Mouse (Mus musculus) spleen, adult 2 months (tissue): ENCODE data around the gene Ankzf1. TPM values are rescaled to one million over a fixed set of nuclear protein-coding genes. Genes with fewer than 3 reads are reported as not detected.
A peak's percentile ranks its signal among the peaks of the same experiment; 100 is the strongest.

ENCODE experiments used
- DNase-seq, 2 experiments: peaks; one replicate each; pipeline versions ENCODE4 v3.0.0 to v3.0.0-alpha.2; 2012 to 2021; ENCODE audit warnings: low spot score in 2 of 2, low read depth in 1 of 2
- H3K27ac ChIP-seq: fragments of 200-500 bp; 2 replicates; pipeline ENCODE4 v1.5.1; 2012; ENCODE audit warnings: low read length, inconsistent platforms; ENCODE audit not compliant: insufficient read depth
- H3K27me3 ChIP-seq: fragments of 200-500 bp; 2 replicates; pipeline ENCODE4 v1.6.1; 2012; ENCODE audit warnings: mild to moderate bottlenecking, moderate library complexity, low read length, inconsistent platforms; ENCODE audit not compliant: control insufficient read depth, insufficient read depth
- H3K36me3 ChIP-seq: fragments of 200-500 bp; 2 replicates; pipeline ENCODE4 v1.6.1; 2012; ENCODE audit warnings: mild to moderate bottlenecking, low read length, inconsistent platforms; ENCODE audit not compliant: control insufficient read depth, insufficient read depth
- H3K4me1 ChIP-seq: fragments of 200-500 bp; 2 replicates; pipeline ENCODE4 v1.6.1; 2011; ENCODE audit warnings: inconsistent platforms; ENCODE audit not compliant: control insufficient read depth, insufficient read depth, insufficient read length
- H3K4me3 ChIP-seq: fragments of 200-500 bp; 2 replicates; pipeline ENCODE4 v1.5.1; 2011; ENCODE audit warnings: mild to moderate bottlenecking, inconsistent platforms; ENCODE audit not compliant: insufficient read depth, insufficient read length; ENCODE audit errors: extremely low read depth
- CTCF ChIP-seq: fragments of 200-500 bp; IDR thresholded peaks from 2 replicates; pipeline ENCODE4 v1.5.1; 2011; ENCODE audit warnings: mild to moderate bottlenecking, inconsistent platforms; ENCODE audit not compliant: insufficient read depth, insufficient read length, insufficient replicate concordance; ENCODE audit errors: extremely low read depth
- POLR2A ChIP-seq: fragments of 200-500 bp; IDR thresholded peaks from 2 replicates; pipeline ENCODE4 v1.6.1; 2011; ENCODE audit warnings: low read depth, low read length, inconsistent platforms
- WGBS: fragments of 180-500 bp; shearing (Covaris S2); methylation state at CpG from one replicate; pipeline ENCODE4 v1.1.7; 2018; 5-methylcytosine and 5-hydroxymethylcytosine counted together
- polyA plus RNA-seq: library from polyadenylated mRNA; depleted of rRNA; stranded (reverse); fragments of >200 nt; gene quantifications from 2 replicates; pipeline ENCODE4 v1.2.3, GENCODE M21; 2012

Ankzf1 gene
- polyA plus RNA-seq, 1 experiment, result 15.9 TPM

GRCm38 (mm10) chr1:75158990-75159389 lies 33.0 kb upstream of the Ankzf1 start:
- Histone ChIP-seq H3K4me1 (no peaks in the 10 kb centered on the region), H3K27me3 (no peaks in the 10 kb centered on the region), H3K4me3 (no peak overlapping the region), H3K36me3 (no peaks in the 10 kb centered on the region), H3K27ac (no peak overlapping the region)
- DNase-seq, result no peak
- no peak for TF ChIP-seq CTCF
- no peak for TF ChIP-seq POLR2A

GRCm38 (mm10) chr1:75159540-75160255 lies 32.3 kb upstream of the Ankzf1 start:
- no peaks in the 10 kb centered on the region for H3K36me3 ChIP-seq
- TF ChIP-seq POLR2A (no peak), CTCF (no peak)
- 74% methylated on average over 5 of the region's 5 CpGs for WGBS
- no peak for DNase-seq
- no peak overlapping the region; the same call in 1 of the 2 replicates for H3K4me3 ChIP-seq
- H3K27ac ChIP-seq, result no peak overlapping the region
- no peaks in the 10 kb centered on the region for H3K4me1 ChIP-seq
- H3K27me3 ChIP-seq, result no peaks in the 10 kb centered on the region

DNA sequence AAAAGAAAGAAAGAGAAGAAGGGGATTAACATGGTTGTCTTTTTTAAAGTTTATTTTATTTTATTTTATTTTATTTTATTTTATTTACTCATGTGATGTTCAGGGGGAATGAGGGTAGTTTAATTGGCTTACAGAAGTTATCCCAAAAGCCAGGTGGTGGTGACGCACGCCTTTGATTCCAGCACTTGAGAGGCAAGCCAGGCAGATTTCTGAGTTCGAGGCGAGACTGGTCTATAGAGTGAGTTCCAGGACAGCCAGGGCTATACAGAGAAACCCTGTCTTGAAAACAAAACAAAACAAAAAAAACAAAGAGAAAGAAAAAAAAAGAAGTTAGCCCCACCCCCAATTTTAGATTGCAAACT lies 31.7 kb upstream of the Ankzf1 start:
- Histone ChIP-seq H3K4me3 (no peak overlapping the region), H3K36me3 (no peaks in the 10 kb centered on the region), H3K27me3 (no peaks in the 10 kb centered on the region), H3K27ac (no peak overlapping the region), H3K4me1 (no peaks in the 10 kb centered on the region)
- no peak for DNase-seq
- no peak for TF ChIP-seq CTCF
- no peak for TF ChIP-seq POLR2A
- WGBS, result 84% methylated on average over 4 of the region's 4 CpGs

DNA sequence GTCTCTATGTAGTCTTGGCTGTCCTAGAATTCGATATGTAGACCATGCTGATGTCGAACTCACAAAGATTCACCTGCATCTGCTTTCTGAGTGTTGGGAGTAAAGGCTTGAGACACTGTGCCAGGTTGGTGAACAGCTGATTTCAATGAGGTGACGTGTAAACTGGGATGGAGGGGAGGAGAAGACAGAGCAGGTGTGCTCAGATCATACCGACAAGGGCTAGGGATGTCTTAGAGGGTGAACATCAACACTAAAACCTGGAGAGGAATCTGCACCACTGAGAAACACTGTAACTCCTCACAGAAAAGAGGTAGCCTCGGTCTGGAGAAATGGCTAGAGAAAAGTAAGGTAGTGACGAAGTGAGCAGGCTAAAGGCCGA lies 23.9 kb upstream of the Ankzf1 start:
- TF ChIP-seq CTCF, result no peak
- no peak for TF ChIP-seq POLR2A
- WGBS, result 12% methylated on average over 7 of the region's 7 CpGs
- DNase-seq, result no peak

GRCm38 (mm10) chr1:75168472-75169464 lies 23.2 kb upstream of the Ankzf1 start, which contains the start of gene Zfand2b:
Gene Zfand2b (plus strand): TSS chr1:75168646.
- Histone ChIP-seq H3K27me3 (no peaks in the 10 kb centered on the region), H3K36me3 (peaks cover 20% of the 10 kb centered on the region), H3K27ac (peak within 1 kb of the TSS; percentile 86), H3K4me1 (no peaks in the 10 kb centered on the region; the same call in 1 of the 2 replicates), H3K4me3 (peak within 1 kb of the TSS; percentile 77)
- TF ChIP-seq POLR2A (peak; percentile 40), CTCF (no peak)
- WGBS, result 4% methylated on average over 56 of the region's 59 CpGs
- peak; percentile 92 to 98 for DNase-seq

More for the DNA sequence above, 23.9 kb upstream of the Ankzf1 start:
- Histone ChIP-seq H3K27me3 (no peaks in the 10 kb centered on the region), H3K4me3 (peak overlapping the region; percentile 77), H3K36me3 (peaks cover 20% of the 10 kb centered on the region), H3K4me1 (no peaks in the 10 kb centered on the region; the same call in 1 of the 2 replicates), H3K27ac (peak overlapping the region; percentile 61)

- Histone ChIP-seq H3K27ac (peak overlapping the region; percentile 41; the same call in 1 of the 2 replicates), H3K4me3 (peak overlapping the region; percentile 75), H3K27me3 (no peaks in the 10 kb centered on the region), H3K36me3 (peaks cover 10% of the 10 kb centered on the region), H3K4me1 (peaks cover 8% of the 10 kb centered on the region)
- TF ChIP-seq CTCF, result no peak
- TF ChIP-seq POLR2A, result no peak
- DNase-seq, result no peak
- WGBS, result 4% methylated on average over 23 of the region's 23 CpGs
Measured at GRCm38 (mm10) chr1:75179334-75180104, 12.4 kb upstream of the Ankzf1 start.
